ENCODE assay signal across 7 mouse cellular contexts in the genomic region with DNA sequence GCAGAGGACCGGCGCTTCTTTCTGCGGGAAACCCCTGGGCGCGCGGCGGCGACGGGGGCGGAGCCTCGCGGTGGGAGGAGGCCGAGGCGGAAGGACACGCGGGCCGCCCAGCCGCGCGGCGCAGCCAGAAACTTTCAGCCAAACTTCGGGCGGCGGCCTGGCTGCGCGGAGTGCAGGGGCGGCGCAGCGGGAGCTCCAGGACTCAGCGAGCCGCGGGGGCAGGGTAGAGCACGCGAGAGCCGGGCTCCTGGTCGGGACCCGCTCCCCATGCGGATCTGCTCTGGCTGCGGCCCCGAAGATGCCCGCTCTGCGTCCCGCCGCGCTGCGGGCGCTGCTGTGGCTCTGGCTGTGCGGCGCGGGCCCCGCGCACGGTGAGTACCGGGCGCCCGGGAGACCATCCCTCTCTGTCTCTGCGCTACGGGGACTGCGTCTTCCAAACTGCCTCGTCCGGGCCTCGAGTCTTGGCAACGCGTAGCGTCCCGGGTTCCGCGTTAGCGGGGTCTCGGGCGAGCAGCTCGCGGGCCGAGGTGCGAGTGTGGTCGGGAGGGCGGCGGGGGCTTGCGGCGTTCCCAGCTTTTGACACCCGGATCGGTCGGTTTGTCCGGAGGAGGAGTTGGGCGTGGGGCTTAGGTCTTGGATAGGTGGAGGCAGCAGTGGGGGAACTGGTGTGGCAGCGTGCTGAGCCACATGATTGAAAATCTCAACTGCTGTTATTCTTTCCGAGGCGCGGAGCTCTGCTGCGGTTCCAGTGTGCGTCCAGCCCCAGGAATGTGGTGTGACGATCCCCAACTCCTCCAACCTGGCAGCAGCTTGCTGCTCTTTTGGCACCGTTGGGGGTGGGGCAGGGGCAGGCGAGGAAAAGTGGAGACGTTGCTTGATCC. TPM values are rescaled to one million over a fixed set of nuclear protein-coding genes. Genes with fewer than 3 reads are reported as not detected.
DNase-seq lines count a peak whose midpoint lies in the region; ATAC-seq and TF ChIP-seq lines count a peak whose summit lies in the region.

A gene (plus strand): TSS at position 127 of the 881 bp plus-strand sequence.

- whole genome bisulfite sequencing in intestine, postnatal 0 days = under 1% methylated on average over 81 of the region's 95 CpGs
- under 1% methylated on average over 89 of the region's 95 CpGs for WGBS in midbrain, embryonic 12.5 days
- under 1% methylated on average over 95 of the region's 95 CpGs for WGBS in small intestine, adult 2 months

- TF ChIP-seq CTCF in intestine, postnatal 0 days (IDR thresholded peaks at IDR 0.05; ENCODE audit: low read depth) = no peak; the same call in 1 of the 2 replicates
- no peak for TF ChIP-seq CTCF in small intestine, adult 2 months (IDR thresholded peaks at IDR 0.05; ENCODE audit: extremely low read depth, insufficient read length, insufficient replicate concordance, low read depth, low read length)

- TF ChIP-seq POLR2A in small intestine, adult 2 months (IDR thresholded peaks at IDR 0.05; ENCODE audit: low read depth, low read length) = peak; percentile 92

- intact Hi-C loops in left cerebral cortex, postnatal 4 days (cut with DNase I) = no loop called here

- peak within 1 kb of the TSS; percentile 97 for H3K4me2 ChIP-seq in intestine, postnatal 0 days (replicated peaks; ENCODE audit: low read depth)
- H3K4me2 ChIP-seq in midbrain, embryonic 12.5 days (replicated peaks) = peak within 1 kb of the TSS; percentile 81

- peak within 1 kb of the TSS; percentile 83 for H3K9ac ChIP-seq in intestine, postnatal 0 days (ENCODE audit: low read depth, low read length)
- peak within 1 kb of the TSS; percentile 81 for H3K9ac ChIP-seq in midbrain, embryonic 12.5 days (replicated peaks)

- peak within 1 kb of the TSS; percentile 68 for H3K4me3 ChIP-seq in intestine, postnatal 0 days (ENCODE audit: low read depth, low read length)
- H3K4me3 ChIP-seq in midbrain, embryonic 12.5 days = peak within 1 kb of the TSS; percentile 86
- peak within 1 kb of the TSS; percentile 87 for H3K4me3 ChIP-seq in small intestine, adult 2 months (ENCODE audit: low read depth, low read length)

- no peaks in the 10 kb centered on the region for H3K27me3 ChIP-seq in intestine, postnatal 0 days (replicated peaks; ENCODE audit: control insufficient read depth, insufficient read depth, low read length)
- peaks cover 18% of the 10 kb centered on the region for H3K27me3 ChIP-seq in midbrain, embryonic 12.5 days
- H3K27me3 ChIP-seq in small intestine, adult 2 months (ENCODE audit: control insufficient read depth, insufficient read depth, low read length) = no peaks in the 10 kb centered on the region

- peaks cover 6% of the 10 kb centered on the region; the same call in 1 of the 2 replicates for H3K4me1 ChIP-seq in intestine, postnatal 0 days (replicated peaks; ENCODE audit: control insufficient read depth, insufficient read depth, low read length)
- peaks cover 45% of the 10 kb centered on the region for H3K4me1 ChIP-seq in midbrain, embryonic 12.5 days
- H3K4me1 ChIP-seq in small intestine, adult 2 months (ENCODE audit: control insufficient read depth, insufficient read depth, insufficient read length, low read length) = peaks cover 4% of the 10 kb centered on the region; the same call in 1 of the 2 replicates

- peak; percentile 98 for DNase-seq in adrenal gland, adult 2 months
- DNase-seq in embryo, embryonic 11.5 days (ENCODE audit: low read depth, low spot score) = peak; percentile 92
- peak; percentile 96 to 97 for DNase-seq in gastrocnemius, postnatal 4 days (ENCODE audit: low spot score in 2 of 2)
- peak; percentile 94 for DNase-seq in left cerebral cortex, postnatal 4 days

- H3K36me3 ChIP-seq in intestine, postnatal 0 days (ENCODE audit: control insufficient read depth, insufficient read depth) = no peaks in the 10 kb centered on the region
- H3K36me3 ChIP-seq in midbrain, embryonic 12.5 days = no peaks in the 10 kb centered on the region
- no peaks in the 10 kb centered on the region for H3K36me3 ChIP-seq in small intestine, adult 2 months (ENCODE audit: control insufficient read depth, insufficient read depth, low read length)

- ATAC-seq in intestine, postnatal 0 days = peak; percentile 89
- ATAC-seq in midbrain, embryonic 12.5 days (ENCODE audit: low FRiP score, low read depth) = peak; percentile 87

- H3K9me3 ChIP-seq in intestine, postnatal 0 days (ENCODE audit: control insufficient read depth) = no peaks in the 10 kb centered on the region
- H3K9me3 ChIP-seq in midbrain, embryonic 12.5 days = no peaks in the 10 kb centered on the region

- H3K27ac ChIP-seq in intestine, postnatal 0 days (ENCODE audit: low read depth, low read length) = peak within 1 kb of the TSS; percentile 60
- H3K27ac ChIP-seq in midbrain, embryonic 12.5 days (replicated peaks) = peak within 1 kb of the TSS; percentile 82
- peak within 1 kb of the TSS; percentile 43; the same call in 1 of the 2 replicates for H3K27ac ChIP-seq in small intestine, adult 2 months (ENCODE audit: insufficient read depth, low read depth, low read length)

RNA-seq across cellular contexts. Expression of the gene that starts here (rescaled TPM):
- 10 to 100 TPM; 53.8 to 70.1 TPM for total RNA-seq in adrenal gland, adult 2 months (2021)
- polyA plus RNA-seq in adrenal gland, adult 2 months (2012; rRNA removed) = 26.4 and 33.9 TPM in 2 replicates
- 10 to 100 TPM; 63.4 to 63.7 TPM for total RNA-seq in gastrocnemius, postnatal 4 days (2021)
- 4.9 and 5.1 TPM in 2 replicates for polyA plus RNA-seq in intestine, postnatal 0 days (2015; fragmentation: Nextera tagmentation; extraction: Ambion mirVana)
- 10 to 100 TPM; 22.4 to 24.4 TPM for total RNA-seq in left cerebral cortex, postnatal 4 days (2021)
- 20.3 and 20.7 TPM in 2 replicates for polyA plus RNA-seq in midbrain, embryonic 12.5 days (2016; fragmentation: Nextera tagmentation; extraction: Ambion mirVana)
- polyA plus RNA-seq in small intestine, adult 2 months (2012; rRNA removed) = 5.6 and 6.6 TPM in 2 replicates

Comparison
In these comparisons a context has a peak if more than half of its experiments do, and no peak if none do; other contexts are left out.
1. Peak in every context shown above with its lines: DNase-seq, ATAC-seq, H3K4me3 ChIP-seq and H3K27ac ChIP-seq.